Mouse (Mus musculus) lung, adult 2 months (tissue): ENCODE data around the gene Mcf2l. TPM values are rescaled to one million over a fixed set of nuclear protein-coding genes. Genes with fewer than 3 reads are reported as not detected.
A peak's percentile ranks its signal among the peaks of the same experiment; 100 is the strongest.

Source experiments
- DNase-seq: peaks from one replicate; pipeline ENCODE4 v3.0.0; 2022
- H3K4me1 ChIP-seq: fragments of 200-500 bp; 2 replicates; pipeline ENCODE4 v1.6.1; 2011; ENCODE audit warnings: low read length; ENCODE audit not compliant: control insufficient read depth, insufficient read depth
- H3K4me3 ChIP-seq: fragments of 200-500 bp; replicated peaks from 2 replicates; pipeline ENCODE3; 2011; ENCODE audit warnings: low read depth, mild to moderate bottlenecking, control low read depth, low read length; ENCODE audit errors: extremely low read depth
- CTCF ChIP-seq: fragments of 200-500 bp; IDR thresholded peaks from 2 replicates; pipeline ENCODE4 v1.5.1; 2011; ENCODE audit warnings: mild to moderate bottlenecking, low read length, control low read depth; ENCODE audit not compliant: insufficient read depth
- POLR2A ChIP-seq: fragments of 200-500 bp; IDR thresholded peaks from 2 replicates; pipeline ENCODE4 v1.6.1; 2011; ENCODE audit warnings: low read depth, mild to moderate bottlenecking, control low read depth, low read length, borderline replicate concordance; ENCODE audit errors: extremely low read depth
- WGBS: fragments of 180-500 bp; shearing (Covaris S2); methylation state at CpG from one replicate; pipeline ENCODE4 v1.1.7; 2018; 5-methylcytosine and 5-hydroxymethylcytosine counted together
- polyA plus RNA-seq: library from polyadenylated mRNA; depleted of rRNA; stranded (reverse); fragments of >200 nt; gene quantifications from 2 replicates; pipeline ENCODE4 v1.2.3, GENCODE M21; 2012

The Mcf2l gene
- polyA plus RNA-seq, 1 experiment, result 42.8 TPM

- TF ChIP-seq CTCF (no peak), POLR2A (no peak)
- 76% methylated on average over 8 of the region's 8 CpGs for WGBS
- no peak overlapping the region for H3K4me3 ChIP-seq
- H3K4me1 ChIP-seq, result peaks cover 10% of the 10 kb centered on the region
- DNase-seq, result no peak
These were observed 51.4 kb downstream of the Mcf2l start for GRCm38 (mm10) chr8:12925051-12925450.

GRCm38 (mm10) chr8:12925941-12926381 lies 52.4 kb downstream of the Mcf2l start:
- peak; percentile 39 for DNase-seq
- Histone ChIP-seq H3K4me1 (peaks cover 10% of the 10 kb centered on the region), H3K4me3 (peak overlapping the region; percentile 80)
- TF ChIP-seq POLR2A (peak; percentile 89), CTCF (no peak)
- WGBS, result 27% methylated on average over 13 of the region's 13 CpGs

GRCm38 (mm10) chr8:12927204-12927983 lies 53.8 kb downstream of the Mcf2l start:
- Histone ChIP-seq H3K4me3 (peak overlapping the region; percentile 80), H3K4me1 (peaks cover 13% of the 10 kb centered on the region)
- 47% methylated on average over 7 of the region's 7 CpGs for WGBS
- TF ChIP-seq CTCF, result peak; percentile 75
- 0 out of 2 replicates have a peak, but pooled peaks have one; percentile 16 for TF ChIP-seq POLR2A
- DNase-seq, result peak; percentile 64

- Histone ChIP-seq H3K4me1 (peaks cover 13% of the 10 kb centered on the region), H3K4me3 (peak overlapping the region; percentile 80)
- no peak for DNase-seq
- TF ChIP-seq POLR2A (no peak), CTCF (no peak)
- 73% methylated on average over 8 of the region's 8 CpGs for WGBS
These were observed 54.4 kb downstream of the Mcf2l start for GRCm38 (mm10) chr8:12928033-12928432.

GRCm38 (mm10) chr8:12928931-12929330 lies 55.3 kb downstream of the Mcf2l start:
- TF ChIP-seq CTCF (no peak), POLR2A (peak; percentile 38; the same call in 1 of the 2 replicates)
- DNase-seq, result no peak
- Histone ChIP-seq H3K4me3 (peak overlapping the region; percentile 80), H3K4me1 (peaks cover 13% of the 10 kb centered on the region)
- WGBS, result 51% methylated on average over 5 of the region's 5 CpGs

- no peak for DNase-seq
- Histone ChIP-seq H3K4me3 (peak overlapping the region; percentile 16), H3K4me1 (peaks cover 13% of the 10 kb centered on the region)
- WGBS, result 15% methylated on average over 5 of the region's 5 CpGs
- TF ChIP-seq CTCF (no peak), POLR2A (peak; percentile 43; the same call in 1 of the 2 replicates)
These were observed 56.7 kb downstream of the Mcf2l start for GRCm38 (mm10) chr8:12930290-12930689.

GRCm38 (mm10) chr8:12931426-12931825 lies 57.8 kb downstream of the Mcf2l start:
- peak overlapping the region; percentile 53 for H3K4me3 ChIP-seq
- no peak for DNase-seq
- 23% methylated on average over 11 of the region's 11 CpGs for WGBS
- TF ChIP-seq POLR2A (peak; percentile 31; the same call in 1 of the 2 replicates), CTCF (no peak)
- peaks cover 9% of the 10 kb centered on the region for H3K4me1 ChIP-seq

GRCm38 (mm10) chr8:12932520-12932919 lies 58.9 kb downstream of the Mcf2l start:
- TF ChIP-seq POLR2A (no peak), CTCF (no peak)
- Histone ChIP-seq H3K4me3 (no peak overlapping the region), H3K4me1 (peaks cover 9% of the 10 kb centered on the region)
- DNase-seq, result no peak
- 81% methylated on average over 8 of the region's 8 CpGs for WGBS

- DNase-seq, result no peak
- TF ChIP-seq POLR2A, result no peak
- no peak for TF ChIP-seq CTCF
- peaks cover 9% of the 10 kb centered on the region for H3K4me1 ChIP-seq
- WGBS, result 39% methylated on average over 3 of the region's 3 CpGs
- no peak overlapping the region for H3K4me3 ChIP-seq
These were observed 60.2 kb downstream of the Mcf2l start for GRCm38 (mm10) chr8:12933765-12934164.
